Mouse (Mus musculus) neural tube, embryonic 11.5 days (tissue): ENCODE measurements at regions not wholly inside any gene's neighbourhood (a gene's known extent, or its start where the extent isn't known, plus 50 kb on each side); places are given as distances from the start of the nearest gene placed in this dataset.

Source experiments
- ATAC-seq: fragments of 200-750 bp; cut with Nextera tagmentation; 2 replicates; pipeline ENCODE4 v1.8.0; 2017; ENCODE audit warnings: moderate number of reproducible peaks, mild to moderate bottlenecking, moderate TSS enrichment, moderate library complexity; ENCODE audit not compliant: insufficient read depth, low FRiP score, low TSS enrichment
- DNase-seq: peaks from one replicate; pipeline ENCODE4 v3.0.0-alpha.2; 2015; ENCODE audit warnings: low spot score
- H3K27ac ChIP-seq: fragments of 300-500 bp; sonication (generic); 2 replicates; pipeline ENCODE4 v1.5.1; 2014; ENCODE audit warnings: low read depth, mild to moderate bottlenecking, low read length
- H3K27me3 ChIP-seq: fragments of 300-500 bp; sonication (generic); 2 replicates; pipeline ENCODE4 v1.6.1; 2014; ENCODE audit warnings: mild to moderate bottlenecking, low read length, mixed read lengths; ENCODE audit not compliant: control insufficient read depth, insufficient read depth
- H3K36me3 ChIP-seq: fragments of 300-500 bp; sonication (generic); 2 replicates; pipeline ENCODE4 v1.6.1; 2014; ENCODE audit warnings: mild to moderate bottlenecking, low read length, moderate library complexity, mixed read lengths; ENCODE audit not compliant: control insufficient read depth, insufficient read depth
- H3K4me1 ChIP-seq: fragments of 300-500 bp; sonication (generic); 2 replicates; pipeline ENCODE4 v1.6.1; 2014; ENCODE audit warnings: low read length, mixed read lengths; ENCODE audit not compliant: control insufficient read depth, insufficient read depth
- H3K4me2 ChIP-seq: fragments of 300-500 bp; sonication (generic); 2 replicates; pipeline ENCODE4 v1.6.1; 2014; ENCODE audit warnings: low read depth, mild to moderate bottlenecking, moderate library complexity
- H3K4me3 ChIP-seq: fragments of 300-500 bp; sonication (generic); 2 replicates; pipeline ENCODE4 v1.5.1; 2014; ENCODE audit warnings: low read depth, low read length
- H3K9ac ChIP-seq: fragments of 300-500 bp; sonication (generic); 2 replicates; pipeline ENCODE4 v1.6.1; 2014; ENCODE audit warnings: mild to moderate bottlenecking, low read length
- H3K9me3 ChIP-seq: fragments of 300-500 bp; sonication (generic); 2 replicates; pipeline ENCODE4 v1.6.1; 2016; ENCODE audit warnings: low read length; ENCODE audit not compliant: control insufficient read depth
- WGBS: fragments of 180-500 bp; shearing (Covaris S2); extraction: QIAGEN DNeasy Blood & Tissue Kit; methylation state at CpG from one replicate; pipeline ENCODE4 v1.1.7; 2014; 5-methylcytosine and 5-hydroxymethylcytosine counted together

- Histone ChIP-seq H3K9me3 (no peaks in the 10 kb centered on the region), H3K4me2 (no peak overlapping the region), H3K36me3 (no peaks in the 10 kb centered on the region), H3K27me3 (no peaks in the 10 kb centered on the region), H3K9ac (no peak overlapping the region), H3K27ac (no peak overlapping the region), H3K4me3 (no peak overlapping the region), H3K4me1 (no peaks in the 10 kb centered on the region)
- 39% methylated on average over 2 of the region's 2 CpGs for WGBS
- ATAC-seq (no peak), DNase-seq (no peak)
Observed at GRCm38 (mm10) chr13:116795041-116795440, 230.3 kb downstream of the Parp8 start.

GRCm38 (mm10) chr13:116781616-116782015, 243.7 kb downstream of the Parp8 start:
- no peak overlapping the region for H3K4me3 ChIP-seq
- H3K9me3 ChIP-seq, result no peaks in the 10 kb centered on the region
- ATAC-seq (no peak), DNase-seq (no peak)
- H3K27ac ChIP-seq, result no peak overlapping the region
- no peak overlapping the region for H3K9ac ChIP-seq
- H3K4me1 ChIP-seq, result no peaks in the 10 kb centered on the region
- no peaks in the 10 kb centered on the region for H3K27me3 ChIP-seq
- no peaks in the 10 kb centered on the region for H3K36me3 ChIP-seq
- H3K4me2 ChIP-seq, result no peak overlapping the region

- no peaks in the 10 kb centered on the region for H3K36me3 ChIP-seq
- H3K9me3 ChIP-seq, result no peaks in the 10 kb centered on the region
- no peaks in the 10 kb centered on the region for H3K4me1 ChIP-seq
- H3K27ac ChIP-seq, result no peak overlapping the region
- no peak overlapping the region for H3K4me2 ChIP-seq
- no peak overlapping the region for H3K4me3 ChIP-seq
- 85% methylated on average over 3 of the region's 3 CpGs for WGBS
- H3K27me3 ChIP-seq, result no peaks in the 10 kb centered on the region
- no peak for DNase-seq
- no peak for ATAC-seq
- H3K9ac ChIP-seq, result no peak overlapping the region
Observed at GRCm38 (mm10) chr13:116765491-116765890, 259.8 kb downstream of the Parp8 start.

- Histone ChIP-seq H3K4me2 (no peak overlapping the region), H3K27ac (no peak overlapping the region), H3K4me3 (no peak overlapping the region), H3K4me1 (no peaks in the 10 kb centered on the region), H3K9ac (no peak overlapping the region), H3K27me3 (no peaks in the 10 kb centered on the region), H3K9me3 (no peaks in the 10 kb centered on the region), H3K36me3 (no peaks in the 10 kb centered on the region)
- ATAC-seq (no peak), DNase-seq (no peak)
- 94% methylated on average over 2 of the region's 2 CpGs for WGBS
Observed at GRCm38 (mm10) chr13:116759912-116760311, 265.4 kb downstream of the Parp8 start.

- Histone ChIP-seq H3K4me2 (no peak overlapping the region), H3K27ac (no peak overlapping the region), H3K36me3 (no peaks in the 10 kb centered on the region), H3K9ac (no peak overlapping the region), H3K4me1 (no peaks in the 10 kb centered on the region), H3K9me3 (no peaks in the 10 kb centered on the region), H3K27me3 (no peaks in the 10 kb centered on the region), H3K4me3 (no peak overlapping the region)
- DNase-seq, result no peak
- ATAC-seq, result no peak
- WGBS, result 82% methylated on average over 4 of the region's 4 CpGs
Observed at GRCm38 (mm10) chr13:116740825-116741224, 284.5 kb downstream of the Parp8 start.

GRCm38 (mm10) chr13:116723361-116724153, 301.8 kb downstream of the Parp8 start:
- Histone ChIP-seq H3K9me3 (no peaks in the 10 kb centered on the region), H3K4me2 (no peak overlapping the region), H3K4me3 (no peak overlapping the region), H3K27me3 (no peaks in the 10 kb centered on the region), H3K27ac (no peak overlapping the region), H3K36me3 (no peaks in the 10 kb centered on the region), H3K4me1 (no peaks in the 10 kb centered on the region), H3K9ac (no peak overlapping the region)
- ATAC-seq (no peak), DNase-seq (no peak)
- WGBS, result 77% methylated on average over 14 of the region's 14 CpGs

- Histone ChIP-seq H3K4me3 (no peak overlapping the region), H3K4me1 (peaks cover 10% of the 10 kb centered on the region), H3K27me3 (peaks cover 29% of the 10 kb centered on the region), H3K9me3 (no peaks in the 10 kb centered on the region), H3K4me2 (no peak overlapping the region), H3K27ac (no peak overlapping the region), H3K9ac (no peak overlapping the region), H3K36me3 (no peaks in the 10 kb centered on the region)
- 18% methylated on average over 5 of the region's 5 CpGs for WGBS
- ATAC-seq, result no peak
- DNase-seq, result peak; percentile 67
Observed at GRCm38 (mm10) chr13:116714809-116715208, 310.5 kb downstream of the Parp8 start.

GRCm38 (mm10) chr13:116711866-116712593, 313.3 kb downstream of the Parp8 start:
- DNase-seq, result peak; percentile 82

More at GRCm38 (mm10) chr13:116711866-116712593, 313.3 kb downstream of the Parp8 start:
- peak; percentile 73 for ATAC-seq
- Histone ChIP-seq H3K9me3 (no peaks in the 10 kb centered on the region), H3K4me1 (peaks cover 11% of the 10 kb centered on the region), H3K36me3 (no peaks in the 10 kb centered on the region), H3K27me3 (peaks cover 48% of the 10 kb centered on the region), H3K4me3 (peak overlapping the region; percentile 19; the same call in 1 of the 2 replicates), H3K4me2 (peak overlapping the region; percentile 36), H3K9ac (no peak overlapping the region), H3K27ac (peak overlapping the region; percentile 17; the same call in 1 of the 2 replicates)
- under 1% methylated on average over 24 of the region's 24 CpGs for WGBS
